Mouse (Mus musculus): ENCODE results near the gene Col26a1. TPM values are rescaled to one million over a fixed set of nuclear protein-coding genes. Genes with fewer than 3 reads are reported as not detected.

Gene Col26a1
- total RNA-seq, 1 experiment, result 2.9 TPM

DNA sequence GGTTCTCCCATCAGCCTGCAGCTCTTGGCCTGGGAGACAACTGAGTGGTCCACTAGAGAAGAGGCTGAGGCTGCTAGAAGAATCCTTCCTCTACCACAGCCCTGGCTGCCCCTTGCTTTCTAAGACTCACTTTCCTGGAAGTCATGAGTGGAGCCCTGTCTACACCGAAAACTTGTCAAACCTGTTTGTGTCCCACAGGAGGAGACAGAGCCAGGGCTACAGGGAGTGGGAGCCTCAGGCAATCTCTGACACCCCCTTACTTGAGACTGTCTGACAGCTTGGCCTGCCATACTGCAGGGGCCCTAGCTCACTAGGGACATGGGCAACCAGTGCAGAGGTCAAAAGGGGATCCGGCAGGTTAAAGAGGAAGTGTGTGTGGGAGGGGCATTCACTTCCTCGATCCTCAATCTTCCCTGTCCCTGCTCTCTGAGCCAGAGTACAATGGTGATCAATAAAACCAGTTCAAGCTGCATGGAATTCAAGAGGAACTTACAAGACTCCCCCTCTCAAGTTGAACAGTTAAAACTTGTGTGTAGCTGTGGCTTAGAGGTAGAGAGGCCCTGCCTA, 180.8 kb downstream of the Col26a1 start:
- DNase-seq (ENCODE audit: low read depth, low spot score), result no peak
- Histone ChIP-seq H3K27ac (ENCODE audit: insufficient read depth, low read depth, low read length, poor library complexity, severe bottlenecking) (no peak overlapping the region), H3K9ac (ENCODE audit: insufficient read depth, low read depth, low read length, poor library complexity, severe bottlenecking) (no peak overlapping the region), H3K36me3 (ENCODE audit: control insufficient read depth, insufficient read depth, low read length, poor library complexity, severe bottlenecking) (no peaks in the 10 kb centered on the region), H3K4me3 (ENCODE audit: insufficient read depth in 1 of 2, low read depth in 1 of 2, low read length in 2 of 2, poor library complexity in 1 of 2, severe bottlenecking in 1 of 2) (no peak overlapping the region), H3K4me1 (ENCODE audit: control insufficient read depth in 2 of 2, insufficient read depth in 2 of 2, low read length in 2 of 2, poor library complexity in 1 of 2) (peaks cover 0 to 5% of the 10 kb centered on the region in 2 experiments; a peak in 2 of 4 replicates), H3K9me3 (ENCODE audit: control insufficient read depth, insufficient read depth, low read depth, low read length) (no peaks in the 10 kb centered on the region)
- TF ChIP-seq CHD2 (IDR thresholded peaks at IDR 0.05; ENCODE audit: low read depth, low read length) (no peak), MAFK (IDR thresholded peaks at IDR 0.05; ENCODE audit: insufficient read depth, low read depth, low read length) (no peak), ZNF384 (IDR thresholded peaks at IDR 0.05; ENCODE audit: low read depth, low read length) (no peak), HCFC1 (IDR thresholded peaks at IDR 0.05; ENCODE audit: borderline replicate concordance, insufficient read depth, low read length) (no peak), ZC3H11A (IDR thresholded peaks at IDR 0.05; ENCODE audit: borderline replicate concordance, low read depth, low read length) (no peak)
- in situ Hi-C loops (cut with MboI; ENCODE audit: low sequenced_read_pairs in 2 of 2, unreplicated experiment in 2 of 2), result no loop called here

GRCm38 (mm10) chr5:136697618-136698017, 185.4 kb downstream of the Col26a1 start:
- Histone ChIP-seq H3K9ac (ENCODE audit: insufficient read depth, low read depth, low read length, poor library complexity, severe bottlenecking) (no peak overlapping the region), H3K36me3 (ENCODE audit: control insufficient read depth, insufficient read depth, low read length, poor library complexity, severe bottlenecking) (no peaks in the 10 kb centered on the region), H3K4me3 (ENCODE audit: insufficient read depth in 1 of 2, low read depth in 1 of 2, low read length in 2 of 2, poor library complexity in 1 of 2, severe bottlenecking in 1 of 2) (no peak overlapping the region), H3K27ac (ENCODE audit: insufficient read depth, low read depth, low read length, poor library complexity, severe bottlenecking) (no peak overlapping the region), H3K4me1 (ENCODE audit: control insufficient read depth in 2 of 2, insufficient read depth in 2 of 2, low read length in 2 of 2, poor library complexity in 1 of 2) (peaks cover 0 to 5% of the 10 kb centered on the region in 2 experiments; a peak in 2 of 4 replicates), H3K9me3 (ENCODE audit: control insufficient read depth, insufficient read depth, low read depth, low read length) (no peaks in the 10 kb centered on the region)
- in situ Hi-C loops (cut with MboI; ENCODE audit: low sequenced_read_pairs in 2 of 2, unreplicated experiment in 2 of 2), result no loop called here
- DNase-seq (ENCODE audit: low read depth, low spot score), result no peak
- TF ChIP-seq ZC3H11A (IDR thresholded peaks at IDR 0.05; ENCODE audit: borderline replicate concordance, low read depth, low read length) (no peak), CHD2 (IDR thresholded peaks at IDR 0.05; ENCODE audit: low read depth, low read length) (no peak), ZNF384 (IDR thresholded peaks at IDR 0.05; ENCODE audit: low read depth, low read length) (no peak), HCFC1 (IDR thresholded peaks at IDR 0.05; ENCODE audit: borderline replicate concordance, insufficient read depth, low read length) (no peak), MAFK (IDR thresholded peaks at IDR 0.05; ENCODE audit: insufficient read depth, low read depth, low read length) (no peak)

DNA sequence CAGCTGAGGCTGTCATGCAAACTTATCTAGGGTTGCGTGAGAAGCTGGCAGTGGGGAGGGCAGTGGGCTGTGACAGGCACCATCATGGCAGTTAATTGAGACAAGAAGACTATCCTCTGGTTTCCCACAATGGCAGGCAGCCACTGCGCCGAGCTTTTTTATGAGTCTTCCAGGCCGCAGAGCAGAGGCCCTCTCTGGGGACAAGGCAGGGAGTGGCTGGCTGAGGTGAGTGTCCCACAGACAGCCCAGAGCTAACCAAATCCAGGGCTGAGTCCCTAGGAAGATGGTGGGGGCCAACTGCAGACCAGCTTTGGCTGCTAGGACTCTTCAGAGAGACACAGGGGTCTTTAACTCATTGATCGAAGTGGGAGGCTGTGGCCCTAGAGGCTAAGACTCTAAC, 186.5 kb downstream of the Col26a1 start:
- H3K9ac ChIP-seq (ENCODE audit: insufficient read depth, low read depth, low read length, poor library complexity, severe bottlenecking), result no peak overlapping the region
- in situ Hi-C loops (cut with MboI; ENCODE audit: low sequenced_read_pairs in 2 of 2, unreplicated experiment in 2 of 2), result no loop called here
- TF ChIP-seq CHD2 (IDR thresholded peaks at IDR 0.05; ENCODE audit: low read depth, low read length), result no peak
- TF ChIP-seq ZC3H11A (IDR thresholded peaks at IDR 0.05; ENCODE audit: borderline replicate concordance, low read depth, low read length), result no peak
- no peak for TF ChIP-seq MAFK (IDR thresholded peaks at IDR 0.05; ENCODE audit: insufficient read depth, low read depth, low read length)
- TF ChIP-seq ZNF384 (IDR thresholded peaks at IDR 0.05; ENCODE audit: low read depth, low read length), result no peak
- TF ChIP-seq HCFC1 (IDR thresholded peaks at IDR 0.05; ENCODE audit: borderline replicate concordance, insufficient read depth, low read length), result no peak
- DNase-seq (ENCODE audit: low read depth, low spot score), result no peak
- no peaks in the 10 kb centered on the region for H3K4me1 ChIP-seq (ENCODE audit: control insufficient read depth in 2 of 2, insufficient read depth in 2 of 2, low read length in 2 of 2, poor library complexity in 1 of 2)
- H3K36me3 ChIP-seq (ENCODE audit: control insufficient read depth, insufficient read depth, low read length, poor library complexity, severe bottlenecking), result no peaks in the 10 kb centered on the region
- no peak overlapping the region for H3K4me3 ChIP-seq (ENCODE audit: insufficient read depth in 1 of 2, low read depth in 1 of 2, low read length in 2 of 2, poor library complexity in 1 of 2, severe bottlenecking in 1 of 2)
- no peaks in the 10 kb centered on the region for H3K9me3 ChIP-seq (ENCODE audit: control insufficient read depth, insufficient read depth, low read depth, low read length)
- H3K27ac ChIP-seq (ENCODE audit: insufficient read depth, low read depth, low read length, poor library complexity, severe bottlenecking), result no peak overlapping the region

GRCm38 (mm10) chr5:136694976-136695375, 188.0 kb downstream of the Col26a1 start:
- no peak overlapping the region for H3K27ac ChIP-seq (ENCODE audit: insufficient read depth, low read depth, low read length, poor library complexity, severe bottlenecking)
- no peaks in the 10 kb centered on the region for H3K36me3 ChIP-seq (ENCODE audit: control insufficient read depth, insufficient read depth, low read length, poor library complexity, severe bottlenecking)
- H3K9ac ChIP-seq (ENCODE audit: insufficient read depth, low read depth, low read length, poor library complexity, severe bottlenecking), result no peak overlapping the region
- in situ Hi-C loops (cut with MboI; ENCODE audit: low sequenced_read_pairs in 2 of 2, unreplicated experiment in 2 of 2), result no loop called here
- DNase-seq (ENCODE audit: low read depth, low spot score), result no peak
- no peak overlapping the region for H3K4me3 ChIP-seq (ENCODE audit: insufficient read depth in 1 of 2, low read depth in 1 of 2, low read length in 2 of 2, poor library complexity in 1 of 2, severe bottlenecking in 1 of 2)
- TF ChIP-seq MAFK (IDR thresholded peaks at IDR 0.05; ENCODE audit: insufficient read depth, low read depth, low read length) (no peak), CHD2 (IDR thresholded peaks at IDR 0.05; ENCODE audit: low read depth, low read length) (no peak), HCFC1 (IDR thresholded peaks at IDR 0.05; ENCODE audit: borderline replicate concordance, insufficient read depth, low read length) (no peak), ZC3H11A (IDR thresholded peaks at IDR 0.05; ENCODE audit: borderline replicate concordance, low read depth, low read length) (no peak), ZNF384 (IDR thresholded peaks at IDR 0.05; ENCODE audit: low read depth, low read length) (no peak)
- H3K4me1 ChIP-seq (ENCODE audit: control insufficient read depth in 2 of 2, insufficient read depth in 2 of 2, low read length in 2 of 2, poor library complexity in 1 of 2), result no peaks in the 10 kb centered on the region
- no peaks in the 10 kb centered on the region for H3K9me3 ChIP-seq (ENCODE audit: control insufficient read depth, insufficient read depth, low read depth, low read length)

Data from ES-E14 (cell line).